Mouse (Mus musculus) hindbrain, embryonic 13.5 days (tissue): ENCODE results near the gene Myl12a. TPM values are rescaled to one million over a fixed set of nuclear protein-coding genes. Genes with fewer than 3 reads are reported as not detected.

Experiments used
- ATAC-seq: fragments of 200-750 bp; cut with Nextera tagmentation; 2 replicates; pipeline ENCODE4 v1.8.0; 2017; ENCODE audit warnings: moderate TSS enrichment; ENCODE audit not compliant: low FRiP score
- H3K27ac ChIP-seq: fragments of 300-500 bp; sonication (generic); 2 replicates; pipeline ENCODE4 v1.5.1; 2015; ENCODE audit warnings: inconsistent platforms, mild to moderate bottlenecking, moderate library complexity
- H3K27me3 ChIP-seq: fragments of 300-500 bp; sonication (generic); 2 replicates; pipeline ENCODE4 v1.6.1; 2015; ENCODE audit warnings: mild to moderate bottlenecking, inconsistent platforms
- H3K36me3 ChIP-seq: fragments of 300-500 bp; sonication (generic); 2 replicates; pipeline ENCODE4 v1.6.1; 2015; ENCODE audit warnings: mild to moderate bottlenecking, inconsistent platforms
- H3K4me1 ChIP-seq: fragments of 300-500 bp; sonication (generic); replicated peaks from 2 replicates; pipeline ENCODE4 v1.6.1; 2015; ENCODE audit warnings: inconsistent platforms
- H3K4me2 ChIP-seq: fragments of 300-500 bp; sonication (generic); 2 replicates; pipeline ENCODE4 v1.6.1; 2015; ENCODE audit warnings: inconsistent platforms, mild to moderate bottlenecking, moderate library complexity
- H3K4me3 ChIP-seq: fragments of 300-500 bp; sonication (generic); 2 replicates; pipeline ENCODE4 v1.5.1; 2015; ENCODE audit warnings: mild to moderate bottlenecking, inconsistent platforms
- H3K9ac ChIP-seq: fragments of 300-500 bp; sonication (generic); 2 replicates; pipeline ENCODE4 v1.6.1; 2015; ENCODE audit warnings: mild to moderate bottlenecking, inconsistent platforms
- H3K9me3 ChIP-seq: fragments of 300-500 bp; sonication (generic); 2 replicates; pipeline ENCODE4 v1.6.1; 2016; ENCODE audit warnings: inconsistent platforms
- WGBS: fragments of 180-500 bp; shearing (Covaris S2); methylation state at CpG from one replicate; pipeline ENCODE4 v1.1.7; 2015; 5-methylcytosine and 5-hydroxymethylcytosine counted together
- polyA plus RNA-seq: library from polyadenylated mRNA; unstranded; fragments of >200 nt; fragmentation: Nextera tagmentation; extraction: Ambion mirVana; gene quantifications from 2 replicates; pipeline ENCODE4 v1.2.1, GENCODE M21; 2015

The Myl12a gene
- polyA plus RNA-seq, 1 experiment from 2014 or later, result 153 TPM

- Histone ChIP-seq H3K27ac (no peak overlapping the region), H3K27me3 (no peaks in the 10 kb centered on the region), H3K4me2 (no peak overlapping the region), H3K9ac (no peak overlapping the region), H3K4me3 (no peak overlapping the region), H3K4me1 (peaks cover 7% of the 10 kb centered on the region; the same call in 1 of the 2 replicates), H3K9me3 (no peaks in the 10 kb centered on the region), H3K36me3 (no peaks in the 10 kb centered on the region)
- 96% methylated on average over 10 of the region's 10 CpGs for WGBS
- ATAC-seq, result no peak
These were observed 21.4 kb upstream of the Myl12a start for GRCm38 (mm10) chr17:71024071-71024470.

GRCm38 (mm10) chr17:71022841-71023240 is 20.2 kb upstream of the Myl12a start:
- ATAC-seq, result no peak

GRCm38 (mm10) chr17:71019860-71020259 is 17.2 kb upstream of the Myl12a start:
- no peak overlapping the region for H3K9ac ChIP-seq
- H3K9me3 ChIP-seq, result no peaks in the 10 kb centered on the region
- no peaks in the 10 kb centered on the region for H3K27me3 ChIP-seq
- ATAC-seq, result no peak
- H3K4me1 ChIP-seq, result peaks cover 7% of the 10 kb centered on the region; the same call in 1 of the 2 replicates
- H3K4me2 ChIP-seq, result no peak overlapping the region
- no peak overlapping the region for H3K27ac ChIP-seq
- no peaks in the 10 kb centered on the region for H3K36me3 ChIP-seq
- H3K4me3 ChIP-seq, result no peak overlapping the region
- WGBS, result 74% methylated on average over 9 of the region's 9 CpGs

More at GRCm38 (mm10) chr17:71022841-71023240, 20.2 kb upstream of the Myl12a start:
- 89% methylated on average over 13 of the region's 13 CpGs for WGBS
- Histone ChIP-seq H3K9me3 (no peaks in the 10 kb centered on the region), H3K9ac (no peak overlapping the region), H3K27me3 (no peaks in the 10 kb centered on the region), H3K4me1 (peaks cover 7% of the 10 kb centered on the region; the same call in 1 of the 2 replicates), H3K4me3 (no peak overlapping the region), H3K4me2 (no peak overlapping the region), H3K36me3 (no peaks in the 10 kb centered on the region), H3K27ac (no peak overlapping the region)

- H3K4me1 ChIP-seq, result peaks cover 7% of the 10 kb centered on the region; the same call in 1 of the 2 replicates
- no peaks in the 10 kb centered on the region for H3K36me3 ChIP-seq
- ATAC-seq, result no peak
- no peaks in the 10 kb centered on the region for H3K27me3 ChIP-seq
- H3K27ac ChIP-seq, result no peak overlapping the region
- WGBS, result 54% methylated on average over 6 of the region's 6 CpGs
- no peak overlapping the region for H3K9ac ChIP-seq
- H3K4me3 ChIP-seq, result no peak overlapping the region
- H3K4me2 ChIP-seq, result no peak overlapping the region
- no peaks in the 10 kb centered on the region for H3K9me3 ChIP-seq
These were observed 16.6 kb upstream of the Myl12a start for GRCm38 (mm10) chr17:71019309-71019655.

- 84% methylated on average over 15 of the region's 15 CpGs for WGBS
- Histone ChIP-seq H3K4me2 (no peak overlapping the region), H3K4me1 (peaks cover 7% of the 10 kb centered on the region; the same call in 1 of the 2 replicates), H3K27ac (no peak overlapping the region), H3K27me3 (no peaks in the 10 kb centered on the region), H3K9me3 (no peaks in the 10 kb centered on the region), H3K9ac (no peak overlapping the region), H3K36me3 (no peaks in the 10 kb centered on the region), H3K4me3 (no peak overlapping the region)
- ATAC-seq, result no peak
These were observed 16.1 kb upstream of the Myl12a start for GRCm38 (mm10) chr17:71018616-71019308.

- no peak for ATAC-seq
- H3K9ac ChIP-seq, result no peak overlapping the region
- no peaks in the 10 kb centered on the region for H3K36me3 ChIP-seq
- no peak overlapping the region for H3K4me3 ChIP-seq
- no peaks in the 10 kb centered on the region for H3K9me3 ChIP-seq
- H3K4me2 ChIP-seq, result no peak overlapping the region
- peaks cover 7% of the 10 kb centered on the region; the same call in 1 of the 2 replicates for H3K4me1 ChIP-seq
- 97% methylated on average over 3 of the region's 3 CpGs for WGBS
- no peak overlapping the region for H3K27ac ChIP-seq
- no peaks in the 10 kb centered on the region for H3K27me3 ChIP-seq
These were observed 15.5 kb upstream of the Myl12a start for GRCm38 (mm10) chr17:71018151-71018550.

GRCm38 (mm10) chr17:71017457-71017998 is 14.8 kb upstream of the Myl12a start:
- no peak for ATAC-seq
- no peak overlapping the region for H3K4me3 ChIP-seq
- 92% methylated on average over 4 of the region's 4 CpGs for WGBS
- H3K27ac ChIP-seq, result no peak overlapping the region
- H3K27me3 ChIP-seq, result no peaks in the 10 kb centered on the region
- no peaks in the 10 kb centered on the region for H3K36me3 ChIP-seq
- H3K4me1 ChIP-seq, result peaks cover 7% of the 10 kb centered on the region; the same call in 1 of the 2 replicates
- H3K9me3 ChIP-seq, result no peaks in the 10 kb centered on the region
- H3K9ac ChIP-seq, result no peak overlapping the region
- H3K4me2 ChIP-seq, result no peak overlapping the region

- Histone ChIP-seq H3K9me3 (no peaks in the 10 kb centered on the region), H3K36me3 (no peaks in the 10 kb centered on the region), H3K4me3 (no peak overlapping the region), H3K27me3 (no peaks in the 10 kb centered on the region), H3K4me1 (peaks cover 7% of the 10 kb centered on the region; the same call in 1 of the 2 replicates), H3K27ac (no peak overlapping the region), H3K9ac (no peak overlapping the region), H3K4me2 (no peak overlapping the region)
- no peak for ATAC-seq
- WGBS, result 33% methylated on average over 5 of the region's 5 CpGs
These were observed 12.2 kb upstream of the Myl12a start for GRCm38 (mm10) chr17:71014911-71015310.

GRCm38 (mm10) chr17:71013105-71013504 is 10.4 kb upstream of the Myl12a start:
- no peak overlapping the region for H3K4me2 ChIP-seq
- no peaks in the 10 kb centered on the region for H3K9me3 ChIP-seq
- H3K4me3 ChIP-seq, result no peak overlapping the region
- H3K36me3 ChIP-seq, result no peaks in the 10 kb centered on the region
- H3K9ac ChIP-seq, result no peak overlapping the region
- no peaks in the 10 kb centered on the region for H3K27me3 ChIP-seq
- WGBS, result 91% methylated on average over 6 of the region's 6 CpGs
- H3K27ac ChIP-seq, result no peak overlapping the region
- H3K4me1 ChIP-seq, result no peaks in the 10 kb centered on the region
- no peak for ATAC-seq

- H3K27me3 ChIP-seq, result no peaks in the 10 kb centered on the region
- no peaks in the 10 kb centered on the region for H3K9me3 ChIP-seq
- H3K4me1 ChIP-seq, result no peaks in the 10 kb centered on the region
- H3K36me3 ChIP-seq, result no peaks in the 10 kb centered on the region
- WGBS, result 88% methylated on average over 9 of the region's 9 CpGs
- H3K4me3 ChIP-seq, result no peak overlapping the region
- no peak overlapping the region for H3K4me2 ChIP-seq
- H3K27ac ChIP-seq, result no peak overlapping the region
- H3K9ac ChIP-seq, result no peak overlapping the region
- no peak for ATAC-seq
These were observed 9.4 kb upstream of the Myl12a start for GRCm38 (mm10) chr17:71011931-71012662.

GRCm38 (mm10) chr17:71010646-71011242 is 8.1 kb upstream of the Myl12a start:
- H3K36me3 ChIP-seq, result no peaks in the 10 kb centered on the region
- no peak for ATAC-seq
- 57% methylated on average over 7 of the region's 7 CpGs for WGBS

GRCm38 (mm10) chr17:71009751-71010150 is 7.1 kb upstream of the Myl12a start:
- Histone ChIP-seq H3K27ac (no peak overlapping the region), H3K27me3 (no peaks in the 10 kb centered on the region), H3K36me3 (no peaks in the 10 kb centered on the region), H3K9me3 (no peaks in the 10 kb centered on the region), H3K4me2 (no peak overlapping the region), H3K4me1 (no peaks in the 10 kb centered on the region), H3K9ac (no peak overlapping the region), H3K4me3 (no peak overlapping the region)
- no peak for ATAC-seq
- WGBS, result 91% methylated on average over 1 of the region's 1 CpGs

More at GRCm38 (mm10) chr17:71010646-71011242, 8.1 kb upstream of the Myl12a start:
- Histone ChIP-seq H3K27me3 (no peaks in the 10 kb centered on the region), H3K27ac (no peak overlapping the region), H3K4me3 (no peak overlapping the region), H3K9ac (no peak overlapping the region), H3K4me1 (no peaks in the 10 kb centered on the region), H3K4me2 (no peak overlapping the region), H3K9me3 (no peaks in the 10 kb centered on the region)
